Mouse (Mus musculus): Measurements from ENCODE around the gene Lsm11. TPM values are rescaled to one million over a fixed set of nuclear protein-coding genes. Genes with fewer than 3 reads are reported as not detected.
A peak's percentile ranks its signal among the peaks of the same experiment; 100 is the strongest.

Gene Lsm11
- polyA plus RNA-seq, 1 experiment from 2014 or later = 7.6 TPM

- Histone ChIP-seq H3K36me3 (peaks cover 20% of the 10 kb centered on the region), H3K9ac (no peak overlapping the region), H3K27ac (no peak overlapping the region), H3K4me3 (replicated peaks) (no peak overlapping the region), H3K9me3 (no peaks in the 10 kb centered on the region), H3K27me3 (replicated peaks) (no peaks in the 10 kb centered on the region), H3K4me1 (no peaks in the 10 kb centered on the region), H3K4me2 (no peak overlapping the region)
- 85% methylated on average over 2 of the region's 2 CpGs for WGBS
- no peak for ATAC-seq (ENCODE audit: insufficient read depth, low FRiP score, low read depth)
Measured at GRCm38 (mm10) chr11:45897392-45897791, 47.3 kb downstream of the Lsm11 start.

- WGBS = 93% methylated on average over 5 of the region's 5 CpGs
- Histone ChIP-seq H3K4me1 (no peaks in the 10 kb centered on the region), H3K4me3 (replicated peaks) (no peak overlapping the region), H3K4me2 (no peak overlapping the region), H3K27ac (no peak overlapping the region), H3K27me3 (replicated peaks) (no peaks in the 10 kb centered on the region), H3K9ac (no peak overlapping the region), H3K9me3 (no peaks in the 10 kb centered on the region), H3K36me3 (peaks cover 48% of the 10 kb centered on the region)
- ATAC-seq (ENCODE audit: insufficient read depth, low FRiP score, low read depth) = no peak
Measured at GRCm38 (mm10) chr11:45892861-45893360, 51.8 kb downstream of the Lsm11 start.

- Histone ChIP-seq H3K4me3 (replicated peaks) (no peak overlapping the region), H3K9me3 (no peaks in the 10 kb centered on the region), H3K36me3 (peaks cover 48% of the 10 kb centered on the region), H3K27me3 (replicated peaks) (no peaks in the 10 kb centered on the region), H3K4me1 (no peaks in the 10 kb centered on the region), H3K27ac (no peak overlapping the region), H3K4me2 (no peak overlapping the region), H3K9ac (no peak overlapping the region)
- WGBS = 87% methylated on average over 20 of the region's 20 CpGs
- ATAC-seq (ENCODE audit: insufficient read depth, low FRiP score, low read depth) = no peak
Measured at GRCm38 (mm10) chr11:45890423-45890822, 54.3 kb downstream of the Lsm11 start.

DNA sequence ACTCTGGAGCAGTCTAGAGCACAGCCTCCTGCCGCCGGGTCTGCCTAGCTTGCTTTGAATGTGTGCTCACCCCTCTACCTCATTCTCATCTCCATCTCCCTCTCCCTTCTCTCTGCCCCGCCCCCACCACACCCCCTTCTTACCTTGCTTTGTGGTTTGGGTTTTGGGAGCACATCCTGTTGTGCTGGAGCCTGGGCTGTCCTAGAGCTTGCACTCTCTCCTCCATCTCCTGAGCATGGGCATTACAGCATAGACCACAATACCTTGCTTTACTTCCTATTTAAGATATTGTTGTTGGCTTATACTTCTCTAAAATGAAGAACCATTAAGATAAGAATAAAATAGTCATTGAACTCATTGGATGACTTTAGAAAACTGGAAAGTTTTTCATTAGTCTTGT lies 54.8 kb downstream of the Lsm11 start:
- no peak overlapping the region for H3K27ac ChIP-seq
- ATAC-seq (ENCODE audit: insufficient read depth, low FRiP score, low read depth) = no peak
- 75% methylated on average over 3 of the region's 3 CpGs for WGBS

GRCm38 (mm10) chr11:45888471-45889030 lies 56.2 kb downstream of the Lsm11 start:
- H3K4me1 ChIP-seq = no peaks in the 10 kb centered on the region
- no peaks in the 10 kb centered on the region for H3K27me3 ChIP-seq (replicated peaks)
- no peak overlapping the region for H3K27ac ChIP-seq
- H3K4me3 ChIP-seq (replicated peaks) = no peak overlapping the region
- H3K36me3 ChIP-seq = peaks cover 31% of the 10 kb centered on the region
- no peak overlapping the region for H3K4me2 ChIP-seq
- no peak overlapping the region for H3K9ac ChIP-seq
- 86% methylated on average over 9 of the region's 9 CpGs for WGBS
- no peaks in the 10 kb centered on the region for H3K9me3 ChIP-seq
- ATAC-seq (ENCODE audit: insufficient read depth, low FRiP score, low read depth) = no peak

More for the DNA sequence above, 54.8 kb downstream of the Lsm11 start:
- no peak overlapping the region for H3K4me3 ChIP-seq (replicated peaks)
- H3K36me3 ChIP-seq = peaks cover 44% of the 10 kb centered on the region
- no peak overlapping the region for H3K4me2 ChIP-seq
- no peaks in the 10 kb centered on the region for H3K9me3 ChIP-seq
- H3K9ac ChIP-seq = no peak overlapping the region
- H3K27me3 ChIP-seq (replicated peaks) = no peaks in the 10 kb centered on the region
- H3K4me1 ChIP-seq = no peaks in the 10 kb centered on the region

DNA sequence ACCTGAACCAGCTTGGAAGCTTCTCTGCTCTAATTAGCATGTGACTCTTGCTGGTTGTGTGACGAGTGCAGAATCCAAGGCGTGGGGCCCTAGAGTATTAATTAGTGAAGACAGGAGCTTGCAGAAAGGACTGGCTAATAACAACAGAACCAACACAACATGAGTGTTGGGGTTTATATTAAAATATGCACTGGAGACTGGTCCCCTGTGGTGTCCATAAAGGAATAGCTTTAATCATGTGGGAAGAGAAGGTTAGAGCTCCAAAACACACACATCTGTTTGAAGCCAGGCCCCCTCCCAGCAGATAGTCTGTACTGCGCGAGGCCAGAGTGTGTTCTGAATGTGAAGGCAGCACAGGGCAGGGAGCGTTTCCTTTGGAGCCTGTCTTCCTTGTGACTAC lies 58.1 kb downstream of the Lsm11 start:
- Histone ChIP-seq H3K9ac (no peak overlapping the region), H3K36me3 (peaks cover 23% of the 10 kb centered on the region), H3K27ac (no peak overlapping the region), H3K4me3 (replicated peaks) (no peak overlapping the region), H3K4me1 (0 out of 2 replicates have a peak, but pooled peaks cover 4% of the 10 kb centered on the region), H3K27me3 (replicated peaks) (no peaks in the 10 kb centered on the region), H3K4me2 (no peak overlapping the region), H3K9me3 (no peaks in the 10 kb centered on the region)
- no peak for ATAC-seq (ENCODE audit: insufficient read depth, low FRiP score, low read depth)
- 93% methylated on average over 5 of the region's 5 CpGs for WGBS

GRCm38 (mm10) chr11:45885606-45886230 lies 59.0 kb downstream of the Lsm11 start:
- no peak for ATAC-seq (ENCODE audit: insufficient read depth, low FRiP score, low read depth)
- Histone ChIP-seq H3K4me2 (no peak overlapping the region), H3K9ac (no peak overlapping the region), H3K4me3 (replicated peaks) (no peak overlapping the region), H3K27me3 (replicated peaks) (no peaks in the 10 kb centered on the region), H3K4me1 (peaks cover 7% of the 10 kb centered on the region; the same call in 1 of the 2 replicates), H3K9me3 (no peaks in the 10 kb centered on the region), H3K27ac (no peak overlapping the region), H3K36me3 (peaks cover 19% of the 10 kb centered on the region)
- WGBS = 91% methylated on average over 5 of the region's 5 CpGs

DNA sequence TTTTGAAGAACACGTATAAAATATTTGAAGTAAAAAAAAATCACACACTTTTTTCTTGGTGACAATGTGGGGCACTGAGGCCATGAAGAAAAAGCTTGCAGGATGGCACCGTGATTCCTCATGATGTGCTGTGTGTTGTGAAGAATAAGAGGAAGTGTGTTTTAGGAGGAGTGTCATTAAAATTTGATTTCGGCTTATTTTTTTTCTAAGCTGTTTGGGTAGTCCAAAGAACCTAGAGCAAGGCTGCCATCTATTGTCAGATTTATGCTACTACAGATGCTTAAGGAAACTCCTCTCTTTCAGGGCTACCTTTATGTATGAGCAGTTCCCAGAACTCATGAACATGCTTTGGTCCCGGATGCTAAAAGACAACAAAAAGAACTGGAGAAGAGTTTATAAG lies 60.7 kb downstream of the Lsm11 start:
- H3K9me3 ChIP-seq = no peaks in the 10 kb centered on the region
- no peak overlapping the region for H3K4me2 ChIP-seq
- H3K4me1 ChIP-seq = peaks cover 14% of the 10 kb centered on the region; the same call in 1 of the 2 replicates
- WGBS = 48% methylated on average over 4 of the region's 4 CpGs
- H3K27ac ChIP-seq = no peak overlapping the region
- H3K27me3 ChIP-seq (replicated peaks) = no peaks in the 10 kb centered on the region
- H3K4me3 ChIP-seq (replicated peaks) = no peak overlapping the region
- peaks cover 9% of the 10 kb centered on the region for H3K36me3 ChIP-seq
- no peak overlapping the region for H3K9ac ChIP-seq
- no peak for ATAC-seq (ENCODE audit: insufficient read depth, low FRiP score, low read depth)

DNA sequence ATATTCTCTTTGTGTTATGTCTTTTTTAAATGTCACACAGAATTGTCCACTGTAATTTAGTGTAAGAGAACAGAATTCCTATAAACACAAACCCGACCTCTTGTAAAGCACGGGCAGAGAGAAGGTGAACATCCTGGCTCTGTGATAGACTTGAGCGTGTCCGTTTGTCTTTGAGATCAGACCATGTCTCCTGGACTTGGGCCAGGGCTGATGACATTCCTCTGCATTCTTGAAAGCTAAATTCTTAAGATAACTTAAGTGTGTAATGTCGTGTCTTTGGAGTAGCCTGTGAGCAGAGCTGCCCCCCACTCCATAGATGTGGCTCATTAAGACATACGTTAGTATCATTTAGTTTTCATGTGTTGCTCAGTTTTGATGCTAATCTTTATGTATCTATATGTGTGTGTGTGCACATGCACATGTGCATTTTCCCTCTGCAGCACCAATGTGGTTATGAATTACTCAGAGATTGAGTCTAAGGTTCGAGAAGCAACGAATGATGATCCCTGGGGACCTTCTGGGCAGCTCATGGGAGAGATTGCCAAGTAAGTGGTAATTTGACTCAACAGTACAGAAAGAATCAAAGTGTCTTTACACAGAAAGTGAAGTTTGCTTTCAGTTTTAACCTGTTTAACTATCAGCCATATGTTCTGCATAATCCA lies 61.3 kb downstream of the Lsm11 start:
- no peaks in the 10 kb centered on the region for H3K27me3 ChIP-seq (replicated peaks)
- H3K9me3 ChIP-seq = no peaks in the 10 kb centered on the region
- no peak overlapping the region for H3K9ac ChIP-seq
- ATAC-seq (ENCODE audit: insufficient read depth, low FRiP score, low read depth) = no peak
- H3K4me3 ChIP-seq (replicated peaks) = no peak overlapping the region
- H3K36me3 ChIP-seq = peaks cover 2% of the 10 kb centered on the region
- H3K4me1 ChIP-seq = peaks cover 14% of the 10 kb centered on the region; the same call in 1 of the 2 replicates
- no peak overlapping the region; the same call in 1 of the 2 replicates for H3K27ac ChIP-seq
- 43% methylated on average over 8 of the region's 8 CpGs for WGBS
- no peak overlapping the region for H3K4me2 ChIP-seq

DNA sequence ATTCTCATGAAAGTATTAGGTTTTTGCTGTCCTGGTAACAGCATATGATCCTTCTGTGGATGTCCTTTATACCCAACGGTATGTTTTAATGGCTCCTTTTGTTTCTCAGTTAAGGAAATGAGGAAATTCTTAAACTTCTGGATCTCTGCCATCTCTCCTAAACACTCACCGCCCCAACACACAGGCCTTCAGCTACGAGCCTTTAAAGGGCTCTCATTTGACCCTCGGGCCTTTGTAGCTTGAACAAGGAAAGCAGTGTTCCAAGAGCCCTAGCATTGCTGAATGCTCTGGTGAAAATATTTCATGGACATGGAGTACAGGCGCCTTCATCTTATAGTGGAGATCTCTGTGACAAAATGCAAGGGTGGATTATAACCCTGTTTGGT lies 63.1 kb downstream of the Lsm11 start:
- Histone ChIP-seq H3K9ac (no peak overlapping the region), H3K27ac (peak overlapping the region; percentile 40; the same call in 1 of the 2 replicates), H3K9me3 (no peaks in the 10 kb centered on the region), H3K27me3 (replicated peaks) (no peaks in the 10 kb centered on the region), H3K36me3 (no peaks in the 10 kb centered on the region; the same call in 1 of the 2 replicates), H3K4me3 (replicated peaks) (no peak overlapping the region), H3K4me2 (no peak overlapping the region), H3K4me1 (peaks cover 14% of the 10 kb centered on the region; the same call in 1 of the 2 replicates)
- WGBS = 35% methylated on average over 5 of the region's 5 CpGs
- ATAC-seq (ENCODE audit: insufficient read depth, low FRiP score, low read depth) = no peak

GRCm38 (mm10) chr11:45881026-45881682 lies 63.6 kb downstream of the Lsm11 start:
- Histone ChIP-seq H3K4me1 (peaks cover 14% of the 10 kb centered on the region; the same call in 1 of the 2 replicates), H3K27me3 (replicated peaks) (no peaks in the 10 kb centered on the region), H3K4me2 (no peak overlapping the region), H3K9ac (no peak overlapping the region), H3K27ac (0 out of 2 replicates have a peak overlapping the region, but pooled peaks have one; percentile 40), H3K36me3 (no peaks in the 10 kb centered on the region), H3K4me3 (replicated peaks) (no peak overlapping the region), H3K9me3 (no peaks in the 10 kb centered on the region)
- ATAC-seq (ENCODE audit: insufficient read depth, low FRiP score, low read depth) = no peak
- WGBS = 52% methylated on average over 6 of the region's 6 CpGs
